Mouse (Mus musculus): ENCODE measurements around the gene Lsm6. TPM values are rescaled to one million over a fixed set of nuclear protein-coding genes. Genes with fewer than 3 reads are reported as not detected.

Lsm6 gene
- 63.7 to 87.2 TPM (median 85.5 TPM) in 3 replicates for total RNA-seq (2017)

DNA sequence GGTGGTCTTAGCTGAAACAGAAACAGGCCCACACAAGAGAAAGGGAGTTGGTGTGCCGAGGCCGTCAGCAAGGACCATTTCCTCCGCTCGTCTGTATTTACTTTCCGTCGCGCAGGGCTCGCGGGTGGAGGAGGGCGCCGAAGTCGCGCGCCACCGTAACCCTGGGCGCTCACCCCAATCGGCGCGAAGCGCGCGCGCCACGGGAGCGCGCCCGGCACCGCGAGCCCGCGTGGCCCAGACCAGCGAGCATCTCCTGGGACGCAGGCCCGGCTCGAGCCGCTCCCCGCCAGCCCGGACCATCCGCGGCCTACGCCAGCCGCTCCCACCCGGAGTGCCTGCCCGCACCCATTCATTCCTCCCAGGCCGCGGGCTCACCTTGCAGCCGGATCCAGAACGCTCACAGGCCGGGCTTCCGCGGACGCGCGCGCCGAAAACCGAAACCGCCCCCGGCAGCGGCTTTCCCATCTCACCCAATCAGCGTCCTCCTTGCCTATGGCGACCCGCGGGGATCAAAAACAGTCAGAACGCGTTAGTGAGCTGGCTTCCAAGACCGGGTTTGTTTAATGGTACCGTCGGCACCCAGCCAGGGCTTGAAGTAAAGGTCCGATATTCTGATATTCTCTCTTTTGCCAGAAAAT is at the start of gene Lsm6:
Gene Lsm6, minus strand, starts transcription at position 468 of the 638 bp plus-strand sequence.
- ATAC-seq (replicated peaks; ENCODE audit: insufficient number of reproducible peaks, low FRiP score, low TSS enrichment, poor library complexity, severe bottlenecking): peak; percentile 85

DNA sequence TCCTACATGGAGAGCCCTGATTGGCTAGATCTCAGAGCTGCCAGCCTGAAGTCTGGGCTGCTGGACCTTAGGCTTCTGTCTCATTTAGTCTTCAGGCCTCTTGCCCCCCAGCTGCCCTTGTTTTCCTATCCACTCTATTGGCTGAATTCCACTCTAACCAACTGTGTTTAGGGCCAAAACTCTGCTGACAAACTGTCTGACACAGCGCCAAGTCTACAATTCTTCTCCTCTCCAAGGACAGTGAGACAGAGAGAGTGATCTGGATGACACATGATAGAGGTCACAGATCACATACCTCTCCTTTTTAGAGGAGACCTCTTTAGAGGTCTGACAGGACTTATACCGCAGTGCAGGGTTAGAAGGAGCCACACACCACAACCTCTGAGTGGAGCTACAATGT is 46.1 kb upstream of the Lsm6 start:
- no peak for ATAC-seq (replicated peaks; ENCODE audit: insufficient number of reproducible peaks, low FRiP score, low TSS enrichment, poor library complexity, severe bottlenecking)

DNA sequence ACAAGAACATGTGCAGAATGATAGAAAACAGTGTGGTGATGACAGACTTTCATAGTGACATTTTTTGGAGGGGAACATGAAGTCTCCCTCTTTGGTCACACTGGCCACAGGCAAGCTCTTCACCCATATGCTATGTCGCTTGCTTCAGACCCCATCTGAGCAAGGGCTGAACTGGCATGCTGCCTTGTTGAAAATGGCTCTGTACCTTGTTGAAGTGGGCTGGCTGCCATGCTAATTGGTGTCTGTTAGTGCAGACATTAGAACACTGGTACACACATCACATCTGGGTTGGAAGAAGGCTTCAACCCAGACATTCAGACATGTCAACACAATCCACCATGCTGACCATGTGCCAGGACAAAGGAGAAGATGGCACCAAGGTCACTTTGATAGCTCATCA is 42.1 kb upstream of the Lsm6 start:
- ATAC-seq (replicated peaks; ENCODE audit: insufficient number of reproducible peaks, low FRiP score, low TSS enrichment, poor library complexity, severe bottlenecking): no peak

DNA sequence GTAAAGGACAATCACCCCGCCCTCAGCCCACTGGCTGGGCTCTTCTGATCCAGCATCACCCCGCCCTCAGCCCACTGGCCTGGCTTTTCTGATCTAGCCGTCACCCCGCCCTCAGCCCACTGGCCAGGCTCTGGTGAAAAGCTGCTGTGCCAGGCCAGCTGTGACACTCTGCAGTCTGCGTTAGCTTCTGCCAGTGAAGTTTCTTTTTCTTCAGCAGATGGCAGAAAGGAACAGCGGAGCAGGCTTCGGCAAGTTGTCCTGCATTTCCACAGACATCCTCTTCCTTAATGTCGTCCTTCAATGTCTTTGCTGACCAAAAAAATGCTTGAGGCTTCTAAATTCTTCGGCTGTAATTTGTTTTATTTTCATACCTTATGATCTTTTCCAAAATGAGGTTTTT is 41.1 kb upstream of the Lsm6 start:
- ATAC-seq (replicated peaks; ENCODE audit: insufficient number of reproducible peaks, low FRiP score, low TSS enrichment, poor library complexity, severe bottlenecking): no peak

DNA sequence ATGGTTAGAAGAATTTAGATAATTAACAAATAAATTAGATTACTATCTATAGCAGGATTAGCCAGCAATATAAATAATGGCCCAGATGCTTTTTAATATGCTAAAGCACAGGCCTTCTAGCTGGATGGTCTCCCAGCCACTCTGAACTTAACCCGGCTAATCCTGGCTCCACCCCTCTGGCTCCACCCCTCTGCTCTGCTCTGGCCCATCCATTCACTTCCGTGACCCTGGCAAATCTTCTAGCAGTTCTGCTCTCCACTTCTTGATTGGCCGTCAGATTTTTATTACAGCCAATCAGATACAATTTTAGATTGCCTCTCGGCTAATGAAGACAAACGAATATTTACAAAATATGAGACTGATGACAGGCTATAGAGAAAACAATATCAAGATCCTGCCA is 39.8 kb upstream of the Lsm6 start:
- no peak for ATAC-seq (replicated peaks; ENCODE audit: insufficient number of reproducible peaks, low FRiP score, low TSS enrichment, poor library complexity, severe bottlenecking)

DNA sequence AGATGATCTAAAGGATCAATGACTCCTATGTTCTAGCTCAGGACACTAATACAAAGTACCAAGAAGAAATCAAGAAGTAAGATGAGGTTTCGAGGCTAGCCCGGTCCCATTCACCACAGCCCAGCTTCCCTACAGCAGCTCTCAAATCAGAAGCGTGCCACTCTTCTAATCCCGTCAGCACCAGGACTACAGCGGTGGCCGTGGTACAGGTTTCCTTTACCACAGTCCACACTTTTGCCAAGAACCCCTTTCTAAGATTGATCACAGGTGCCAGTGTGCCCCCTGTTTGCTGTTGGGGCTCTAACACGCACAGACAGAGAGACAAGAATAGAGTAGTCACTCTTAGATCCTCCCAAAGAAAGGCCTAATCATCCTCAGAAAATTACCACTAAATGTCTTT is 36.5 kb upstream of the Lsm6 start:
- ATAC-seq (replicated peaks; ENCODE audit: insufficient number of reproducible peaks, low FRiP score, low TSS enrichment, poor library complexity, severe bottlenecking): no peak

DNA sequence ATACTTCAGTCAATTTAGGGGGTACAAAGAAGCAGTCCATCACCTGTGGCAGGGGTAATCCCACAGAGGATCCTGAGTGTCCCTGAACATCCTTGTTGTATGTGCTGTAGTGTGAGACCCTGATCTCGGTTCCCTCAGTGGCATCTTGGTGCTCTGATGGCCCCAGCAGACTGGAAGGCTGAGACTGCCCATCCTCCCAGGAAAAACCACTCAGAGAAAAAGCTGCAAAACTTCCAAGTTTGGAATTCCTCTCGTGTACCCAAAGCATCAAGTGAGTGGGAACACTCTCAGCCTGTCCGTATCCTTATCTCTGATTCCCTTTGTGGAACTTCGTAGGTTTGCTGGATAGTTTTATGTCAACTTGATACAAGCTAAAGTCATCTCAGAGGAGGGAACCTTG is 31.3 kb upstream of the Lsm6 start:
- ATAC-seq (replicated peaks; ENCODE audit: insufficient number of reproducible peaks, low FRiP score, low TSS enrichment, poor library complexity, severe bottlenecking): no peak

DNA sequence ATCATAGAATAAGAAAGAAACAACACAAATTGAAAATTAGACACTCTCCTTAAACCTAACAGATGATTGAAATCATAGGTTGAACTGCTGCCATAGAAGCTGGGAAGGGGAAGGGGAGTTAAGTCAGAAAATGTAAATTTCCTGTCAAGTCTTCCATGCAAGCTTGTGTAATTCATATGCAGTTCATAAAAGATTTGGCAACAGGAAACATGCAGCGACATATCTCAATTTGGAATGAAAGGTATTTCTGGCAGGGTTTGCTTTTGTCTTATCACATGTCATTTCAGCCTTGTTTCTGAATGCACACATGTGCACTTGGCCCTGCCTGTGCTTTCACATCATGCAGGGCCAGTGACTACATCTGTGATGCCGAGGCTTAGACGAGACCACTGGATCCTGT is 26.3 kb upstream of the Lsm6 start:
- no peak for ATAC-seq (replicated peaks; ENCODE audit: insufficient number of reproducible peaks, low FRiP score, low TSS enrichment, poor library complexity, severe bottlenecking)

DNA sequence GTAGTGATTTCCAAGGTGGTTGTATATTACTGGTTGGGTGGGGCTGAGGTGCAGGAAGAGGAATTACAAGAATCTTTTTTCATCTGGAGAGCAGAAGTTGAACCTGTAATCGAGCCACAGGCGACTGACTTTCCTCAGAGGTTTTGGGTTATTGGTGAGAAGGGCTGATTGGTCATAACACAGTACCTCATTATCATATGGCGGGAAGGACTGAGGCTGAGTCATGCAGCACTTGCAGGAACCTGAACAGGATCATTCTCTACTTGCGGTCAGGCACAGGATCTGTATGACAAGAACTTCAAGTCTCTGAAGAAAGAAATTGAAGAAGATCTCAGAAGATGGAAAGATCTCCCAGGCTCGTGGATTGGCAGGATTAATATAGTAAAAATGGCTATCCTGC is 23.6 kb upstream of the Lsm6 start:
- ATAC-seq (replicated peaks; ENCODE audit: insufficient number of reproducible peaks, low FRiP score, low TSS enrichment, poor library complexity, severe bottlenecking): no peak

DNA sequence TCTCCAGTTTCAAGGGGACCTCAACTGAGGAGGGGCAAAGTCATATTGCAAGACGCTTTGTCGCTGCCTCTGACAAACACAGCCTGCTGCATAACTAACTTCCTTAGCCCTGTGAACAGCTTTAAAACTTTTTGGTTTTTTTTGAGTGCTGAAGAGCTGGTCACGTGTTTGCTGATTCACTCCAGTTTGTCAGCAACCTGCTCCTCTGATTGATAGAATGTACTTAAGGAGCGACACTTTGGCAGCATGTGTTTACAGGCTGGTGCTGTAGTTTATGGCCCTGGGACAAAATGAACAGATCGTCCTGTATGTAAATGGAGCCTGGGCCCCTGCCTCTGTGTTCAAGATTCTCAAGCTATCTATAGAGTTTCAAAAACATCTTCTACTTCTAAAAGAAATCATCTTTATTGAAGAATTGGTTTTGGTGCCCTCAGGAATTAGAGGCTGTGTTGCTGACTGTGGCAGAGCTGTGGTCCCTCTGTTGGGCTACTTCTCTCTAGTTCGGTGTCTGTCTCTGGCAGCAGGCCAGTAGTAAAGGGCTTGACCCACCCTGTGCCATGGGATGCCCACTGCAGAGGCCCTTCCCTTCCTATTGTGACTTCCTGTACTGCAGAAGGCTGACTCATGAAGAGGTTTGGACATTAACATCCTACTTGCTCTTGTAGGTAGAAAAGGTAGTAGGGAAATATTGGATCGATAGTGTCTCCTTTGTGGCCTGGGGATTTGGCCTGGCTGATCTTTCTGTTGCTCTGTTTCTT is 17.9 kb upstream of the Lsm6 start:
- ATAC-seq (replicated peaks; ENCODE audit: insufficient number of reproducible peaks, low FRiP score, low TSS enrichment, poor library complexity, severe bottlenecking): no peak

DNA sequence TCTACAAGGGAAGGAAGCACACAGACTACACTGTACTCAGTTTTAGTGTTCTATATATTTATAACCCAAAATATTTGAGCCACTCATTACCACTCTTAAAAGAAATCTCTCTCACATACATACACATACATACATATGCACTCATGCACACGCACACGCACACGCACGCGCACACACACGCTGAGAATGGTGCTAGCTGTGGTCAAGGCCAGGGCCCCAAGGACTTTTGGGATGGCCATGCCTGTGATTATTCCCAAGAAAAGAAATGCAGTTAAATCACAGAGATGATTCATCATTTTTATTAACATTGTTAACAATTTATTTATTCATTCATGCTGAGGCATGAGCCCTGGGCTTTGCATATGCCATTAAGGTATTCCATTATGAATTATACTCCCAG is 15.2 kb upstream of the Lsm6 start:
- ATAC-seq (replicated peaks; ENCODE audit: insufficient number of reproducible peaks, low FRiP score, low TSS enrichment, poor library complexity, severe bottlenecking): no peak

DNA sequence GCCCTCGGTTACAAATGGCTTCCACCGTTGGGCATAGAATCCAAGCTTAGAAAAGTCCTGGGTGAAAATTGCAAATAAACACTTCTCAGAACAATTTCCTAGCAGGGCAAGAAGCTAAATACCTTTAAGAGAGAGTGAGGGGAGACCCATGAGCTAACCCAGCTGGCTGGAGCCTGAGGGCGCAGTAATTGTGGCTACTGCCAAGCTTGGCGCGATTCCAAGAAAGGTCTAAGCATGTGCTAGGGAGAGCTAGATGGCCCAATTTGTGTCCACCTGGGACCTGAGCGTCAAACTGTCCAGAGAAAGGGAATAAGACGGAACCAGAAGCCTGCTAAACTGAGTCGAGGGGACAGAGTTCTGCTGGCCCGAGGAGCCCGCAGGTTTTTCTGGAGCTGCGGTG is 7.5 kb upstream of the Lsm6 start:
- no peak for ATAC-seq (replicated peaks; ENCODE audit: insufficient number of reproducible peaks, low FRiP score, low TSS enrichment, poor library complexity, severe bottlenecking)

DNA sequence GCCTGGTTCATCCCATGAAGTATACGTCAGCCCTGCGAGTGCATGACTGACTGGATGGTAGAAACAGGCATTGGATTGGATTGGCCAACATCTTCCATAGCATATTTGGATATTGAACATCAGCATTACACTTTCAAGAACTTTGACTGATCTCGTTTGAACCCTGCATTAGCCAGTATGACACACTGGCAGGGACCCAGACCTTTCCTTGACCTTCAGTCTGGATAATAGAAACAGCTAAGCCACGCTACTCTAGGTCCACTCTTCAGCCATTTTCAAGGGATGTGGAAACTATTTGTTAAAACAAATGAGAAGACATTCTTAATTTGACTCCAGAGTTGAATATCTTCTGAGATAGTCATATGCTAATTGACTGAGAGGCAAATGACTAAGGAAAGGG is 3.6 kb upstream of the Lsm6 start:
- ATAC-seq (replicated peaks; ENCODE audit: insufficient number of reproducible peaks, low FRiP score, low TSS enrichment, poor library complexity, severe bottlenecking): no peak

DNA sequence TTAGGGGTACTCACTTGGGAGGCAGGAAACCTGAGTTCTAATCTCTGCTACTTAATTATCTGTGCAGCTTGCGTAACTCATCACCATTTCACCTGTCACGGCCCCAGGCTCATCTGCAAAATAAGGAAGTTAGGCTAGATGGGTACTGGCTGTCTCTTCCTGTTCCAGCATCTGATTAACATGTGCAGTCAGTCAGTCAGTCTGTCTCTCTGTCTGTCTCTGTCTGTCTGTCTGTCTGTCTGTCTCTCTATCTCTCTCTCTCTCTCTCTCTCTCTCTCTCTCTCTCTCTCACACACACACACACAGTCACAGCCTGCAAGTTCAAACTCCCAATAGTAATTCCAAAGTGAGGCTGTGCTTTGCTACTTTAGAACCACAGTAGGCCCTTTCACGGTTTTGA is 967 bp downstream of the Lsm6 start:
- peak; percentile 73 for ATAC-seq (replicated peaks; ENCODE audit: insufficient number of reproducible peaks, low FRiP score, low TSS enrichment, poor library complexity, severe bottlenecking)

DNA sequence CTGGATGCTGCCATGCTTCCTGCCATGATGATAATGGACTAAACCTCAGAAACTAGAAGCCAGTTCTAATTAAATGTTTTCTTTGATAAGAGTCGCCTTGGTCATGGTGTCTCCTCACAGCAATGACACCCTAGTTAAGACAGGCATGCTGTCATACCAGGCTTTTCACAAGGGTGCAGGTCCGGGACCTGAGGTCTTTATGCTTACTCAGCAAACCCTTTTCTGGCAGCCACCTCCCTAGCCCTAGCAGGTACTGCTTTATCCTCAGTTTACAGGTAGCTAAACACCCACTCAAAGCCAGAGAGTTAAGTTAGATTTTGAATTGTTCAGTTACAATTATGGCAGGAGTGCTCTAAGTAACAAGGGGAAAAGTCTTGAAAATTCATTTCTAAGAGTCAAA is 6.2 kb downstream of the Lsm6 start:
- no peak for ATAC-seq (replicated peaks; ENCODE audit: insufficient number of reproducible peaks, low FRiP score, low TSS enrichment, poor library complexity, severe bottlenecking)

DNA sequence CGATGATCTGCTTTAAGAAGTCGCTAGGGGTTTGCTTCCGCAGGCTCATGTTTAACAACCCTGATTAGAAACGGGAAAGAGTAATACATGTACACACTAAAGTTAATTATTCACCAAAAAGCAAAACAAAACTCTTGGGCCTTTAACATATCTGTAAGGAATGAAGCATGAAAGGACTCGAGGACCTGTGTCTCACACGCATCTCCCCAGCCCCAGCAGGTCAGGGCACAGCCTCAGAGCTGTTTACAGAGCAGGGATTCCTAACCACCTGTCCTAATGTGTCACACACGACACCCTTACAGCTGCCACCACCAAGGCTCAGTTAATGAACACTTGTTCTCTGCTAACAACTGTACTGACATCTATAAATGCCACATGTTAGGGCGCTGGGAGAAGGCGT is 7.9 kb downstream of the Lsm6 start:
- no peak for ATAC-seq (replicated peaks; ENCODE audit: insufficient number of reproducible peaks, low FRiP score, low TSS enrichment, poor library complexity, severe bottlenecking)

DNA sequence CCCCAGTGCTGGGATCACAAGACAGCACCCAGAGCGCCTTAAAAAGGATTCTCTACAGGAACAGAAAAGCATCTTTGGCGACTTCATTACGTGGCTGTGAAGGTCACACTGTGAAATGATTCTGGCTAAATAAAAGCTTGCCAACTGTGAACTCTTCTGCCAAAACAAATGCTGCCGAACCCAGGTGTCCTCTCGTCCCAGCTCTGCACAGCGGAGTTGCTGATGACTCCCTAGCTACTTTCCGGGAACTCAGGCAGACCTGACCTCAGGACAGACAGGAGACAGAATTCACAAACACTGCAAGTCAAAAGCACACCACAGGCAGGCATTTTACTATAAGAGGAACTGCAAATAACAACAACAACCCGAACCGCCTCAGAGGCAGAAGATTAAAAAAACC is 8.5 kb downstream of the Lsm6 start:
- ATAC-seq (replicated peaks; ENCODE audit: insufficient number of reproducible peaks, low FRiP score, low TSS enrichment, poor library complexity, severe bottlenecking): no peak

DNA sequence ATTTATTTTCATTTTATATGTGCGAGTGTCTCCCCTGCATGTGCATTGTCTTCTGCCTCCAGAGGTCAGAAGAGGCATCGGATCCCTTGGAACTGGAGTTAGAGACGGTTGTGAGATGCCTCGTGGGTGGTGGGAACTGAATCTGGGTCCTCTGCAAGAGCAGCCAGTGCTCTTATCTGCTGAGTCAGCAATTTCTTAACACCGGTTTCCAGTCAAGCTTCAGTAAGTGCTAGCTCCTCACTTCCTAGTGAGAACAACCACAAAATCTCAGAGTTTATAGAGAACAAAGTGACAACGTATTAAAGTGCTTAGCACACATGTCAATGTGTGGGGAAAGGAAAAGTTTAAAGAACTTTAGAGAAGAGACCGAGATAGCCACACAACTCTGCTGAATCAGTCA is 9.2 kb downstream of the Lsm6 start:
- no peak for ATAC-seq (replicated peaks; ENCODE audit: insufficient number of reproducible peaks, low FRiP score, low TSS enrichment, poor library complexity, severe bottlenecking)

DNA sequence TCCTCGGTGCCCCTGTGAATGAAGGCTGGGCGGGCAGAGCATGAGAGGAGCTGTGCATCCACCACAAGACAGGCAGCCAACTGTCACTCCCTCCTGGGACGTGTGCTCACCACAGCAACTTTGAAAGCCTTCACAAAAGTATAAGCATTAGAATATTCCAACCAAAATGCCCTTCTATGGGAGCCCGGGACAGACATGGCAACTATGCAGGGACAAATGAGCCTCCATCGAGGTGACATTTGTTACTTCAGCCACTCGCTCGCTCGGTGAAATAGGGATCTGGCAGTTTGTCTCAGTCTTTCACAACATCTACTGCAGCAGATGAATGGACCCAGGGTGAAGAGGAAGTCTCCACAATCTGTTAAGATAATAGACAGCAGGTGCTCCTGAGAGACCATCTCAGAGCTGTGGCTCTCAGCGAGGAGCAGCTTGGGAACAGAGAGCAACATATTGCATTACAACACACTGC is 10.7 kb downstream of the Lsm6 start:
- no peak for ATAC-seq (replicated peaks; ENCODE audit: insufficient number of reproducible peaks, low FRiP score, low TSS enrichment, poor library complexity, severe bottlenecking)

DNA sequence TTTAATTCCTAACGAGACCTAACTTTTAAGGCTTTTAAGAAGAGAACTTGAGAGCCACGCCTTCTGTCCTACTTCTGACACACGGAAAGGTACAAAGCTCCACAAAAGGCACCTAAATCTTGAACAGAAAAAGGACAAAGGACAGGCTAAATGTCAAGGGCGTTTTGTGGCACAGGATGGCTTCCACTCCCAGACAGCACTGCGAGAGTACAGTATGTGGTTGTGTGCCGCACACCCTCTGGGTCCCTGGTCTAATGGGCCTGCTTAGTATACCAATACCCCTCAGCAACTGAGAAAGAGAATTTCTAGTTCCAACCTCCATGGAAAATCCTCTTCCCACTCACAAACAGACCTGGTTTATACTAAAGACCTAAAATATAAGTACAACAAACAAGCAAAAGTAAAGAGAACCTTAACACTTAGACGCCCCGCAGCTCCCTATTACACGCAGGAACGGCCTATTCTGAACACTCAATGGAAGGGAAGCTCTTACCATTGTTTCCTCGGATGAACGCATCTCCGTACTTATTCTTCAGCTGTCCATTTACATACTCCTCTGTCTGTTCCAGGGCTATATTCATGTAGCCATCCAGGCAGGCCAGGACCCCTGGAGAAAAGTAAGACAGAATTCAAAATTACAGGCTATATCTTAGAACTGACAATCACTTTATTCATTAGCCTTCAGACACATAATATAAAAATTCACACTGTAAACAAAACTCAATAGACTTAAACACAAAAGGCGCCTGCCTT is 11.3 kb downstream of the Lsm6 start:
- no peak for ATAC-seq (replicated peaks; ENCODE audit: insufficient number of reproducible peaks, low FRiP score, low TSS enrichment, poor library complexity, severe bottlenecking)

All from monocyte, adult 5-6 weeks (primary cell).